Mouse (Mus musculus): ENCODE data around the gene Litaf. TPM values are rescaled to one million over a fixed set of nuclear protein-coding genes. Genes with fewer than 3 reads are reported as not detected.

Gene Litaf
- total and polyA plus RNA-seq, 3 experiments = 97.5 to 178 (median 154) TPM

GRCm38 (mm10) chr16:11062794-11063721, 2.9 kb downstream of the Litaf start (continued):
- TF ChIP-seq MXI1 (IDR thresholded peaks at IDR 0.05; ENCODE audit: low read depth, low read length) (peak; percentile 18), MAFK (IDR thresholded peaks at IDR 0.05; ENCODE audit: insufficient replicate concordance, low read length) (peak; percentile 73), NELFE (IDR thresholded peaks at IDR 0.05; ENCODE audit: low read depth, low read length) (no peak), MAZ (IDR thresholded peaks at IDR 0.05; ENCODE audit: low read depth, low read length) (peak; percentile 23; the same call in 1 of the 2 replicates), JUN (IDR thresholded peaks at IDR 0.05; ENCODE audit: insufficient read depth, low read depth, low read length) (no peak), RAD21 (IDR thresholded peaks at IDR 0.05; ENCODE audit: low read depth, low read length) (no peak; the same call in 1 of the 2 replicates), TCF12 (IDR thresholded peaks at IDR 0.05; ENCODE audit: low read depth, low read length) (peak; percentile 74), E2F4 (IDR thresholded peaks at IDR 0.05; ENCODE audit: insufficient replicate concordance, low read depth, low read length) (0 out of 2 replicates have a peak, but pooled peaks have one; percentile 55), MAX (IDR thresholded peaks at IDR 0.05; ENCODE audit: low read length) (peak; percentile 75; the same call in 1 of the 2 replicates), UBTF (IDR thresholded peaks at IDR 0.05; ENCODE audit: low read depth, low read length) (peak; percentile 99), BHLHE40 (IDR thresholded peaks at IDR 0.05; ENCODE audit: low read depth, low read length) (peak; percentile 85), ZMIZ1 (IDR thresholded peaks at IDR 0.05; ENCODE audit: low read depth, low read length) (peak; percentile 80)

DNA sequence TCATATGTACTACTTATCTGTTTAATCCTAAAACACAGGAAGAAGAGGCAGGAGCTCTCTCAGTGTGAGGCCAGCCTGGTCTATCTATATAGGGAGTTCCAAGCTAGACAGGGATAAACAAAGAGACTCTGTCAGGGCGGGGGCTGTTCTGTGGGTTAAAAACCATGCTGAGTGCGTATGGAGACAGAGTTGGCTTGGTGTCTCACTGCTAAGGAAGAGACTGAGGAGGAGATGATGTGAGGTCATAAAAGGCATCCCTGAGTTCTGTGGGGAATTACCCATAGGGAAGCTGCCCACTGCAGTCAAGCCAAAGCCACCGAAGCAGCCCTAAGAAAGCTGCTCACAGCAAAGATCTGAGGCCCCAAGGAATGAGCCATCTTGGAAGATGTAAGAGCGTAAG, 5.3 kb downstream of the Litaf start, which contains the start of gene Snn:
Gene Snn, plus strand, starts transcription at position 301 of the 400 bp plus-strand sequence.
- Histone ChIP-seq H3K9me3 (replicated peaks; ENCODE audit: low read length) (no peaks in the 10 kb centered on the region), H3K4me1 (ENCODE audit: control insufficient read depth in 1 of 2, insufficient read depth in 2 of 2) (peaks cover 24 to 81% of the 10 kb centered on the region in 2 experiments), H3K9ac (ENCODE audit: insufficient read depth, low read depth) (no peak within 1 kb of the TSS), H3K27ac (ENCODE audit: insufficient read depth, low read depth) (peak within 1 kb of the TSS; percentile 97), H3K36me3 (replicated peaks in 1 of 2; ENCODE audit: control insufficient read depth in 1 of 2, insufficient read depth in 1 of 2, low read length in 1 of 2) (peaks cover 0 to 31% of the 10 kb centered on the region in 2 experiments), H3K4me3 (replicated peaks in 1 of 3; ENCODE audit: low read depth in 2 of 3, low read length in 2 of 3, poor library complexity in 1 of 3) (no peak within 1 kb of the TSS), H3K27me3 (replicated peaks) (no peaks in the 10 kb centered on the region), H3K79me2 (replicated peaks; ENCODE audit: control insufficient read depth, extremely low read depth, insufficient read depth, poor library complexity, severe bottlenecking) (no peaks in the 10 kb centered on the region), H3K4me2 (ENCODE audit: insufficient read depth, low read depth, poor library complexity, severe bottlenecking) (no peak within 1 kb of the TSS)
- dilution Hi-C loops (cut with MboI; ENCODE audit: extremely low pct_ligation_motif_present, extremely low pct_unique_long_range_greater_than_20kb, low sequenced_read_pairs) (no loop called here), in situ Hi-C loops (cut with MboI; ENCODE audit: low pct_ligation_motif_present, low pct_unique_long_range_greater_than_20kb, low sequenced_read_pairs) (no loop called here)
- DNase-seq (ENCODE audit: extremely low read depth) = no peak
- no peak for TF ChIP-seq IRF4 (IDR thresholded peaks at IDR 0.05; ENCODE audit: low read depth, low read length)
- TF ChIP-seq MXI1 (IDR thresholded peaks at IDR 0.05; ENCODE audit: low read depth, low read length) = no peak
- no peak for TF ChIP-seq BHLHE40 (IDR thresholded peaks at IDR 0.05; ENCODE audit: low read depth, low read length)

DNA sequence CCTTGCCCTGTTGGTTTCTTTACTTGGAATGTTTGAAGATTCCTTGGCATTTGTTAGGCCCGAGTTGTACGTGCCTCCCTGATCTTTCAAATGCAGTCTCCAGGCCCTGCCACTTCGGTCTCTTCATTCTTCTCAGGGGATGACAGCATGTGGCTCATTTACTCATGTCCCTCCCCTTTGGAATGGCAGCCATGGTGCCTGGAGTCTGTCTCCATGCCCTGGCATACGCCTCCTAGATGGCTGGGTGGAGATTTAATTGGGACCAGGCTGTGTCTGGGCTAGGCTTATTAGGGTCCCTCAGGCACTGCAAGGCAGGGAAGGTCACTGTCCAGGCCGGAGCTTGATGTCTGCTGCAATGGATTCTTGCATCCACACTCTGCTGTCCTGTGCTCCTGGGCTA, 10.0 kb downstream of the Litaf start:
- H3K4me3 ChIP-seq (replicated peaks in 1 of 3; ENCODE audit: low read depth in 2 of 3, low read length in 2 of 3, poor library complexity in 1 of 3) = no peak overlapping the region
- no peaks in the 10 kb centered on the region for H3K27me3 ChIP-seq (replicated peaks)
- peaks cover 0 to 35% of the 10 kb centered on the region in 2 experiments for H3K36me3 ChIP-seq (replicated peaks in 1 of 2; ENCODE audit: control insufficient read depth in 1 of 2, insufficient read depth in 1 of 2, low read length in 1 of 2)
- no peak overlapping the region for H3K4me2 ChIP-seq (ENCODE audit: insufficient read depth, low read depth, poor library complexity, severe bottlenecking)
- no peak overlapping the region for H3K27ac ChIP-seq (ENCODE audit: insufficient read depth, low read depth)
- no peak overlapping the region for H3K9ac ChIP-seq (ENCODE audit: insufficient read depth, low read depth)
- no peaks in the 10 kb centered on the region for H3K9me3 ChIP-seq (replicated peaks; ENCODE audit: low read length)
- dilution Hi-C loops (cut with MboI; ENCODE audit: extremely low pct_ligation_motif_present, extremely low pct_unique_long_range_greater_than_20kb, low sequenced_read_pairs) = no loop called here
- peaks cover 13 to 48% of the 10 kb centered on the region in 2 experiments for H3K4me1 ChIP-seq (ENCODE audit: control insufficient read depth in 1 of 2, insufficient read depth in 2 of 2)
- DNase-seq (ENCODE audit: extremely low read depth) = no peak
- in situ Hi-C loops (cut with MboI; ENCODE audit: low pct_ligation_motif_present, low pct_unique_long_range_greater_than_20kb, low sequenced_read_pairs) = no loop called here
- no peak for TF ChIP-seq RCOR1 (conservative IDR thresholded peaks at IDR 0.05; ENCODE audit: low read depth, low read length)
- TF ChIP-seq JUND (conservative IDR thresholded peaks at IDR 0.05; ENCODE audit: low read depth, low read length) = no peak
- no peak for TF ChIP-seq MAFK (IDR thresholded peaks at IDR 0.05; ENCODE audit: insufficient replicate concordance, low read length)
- TF ChIP-seq SMC3 (IDR thresholded peaks at IDR 0.05; ENCODE audit: low read depth, low read length) = no peak
- no peak for TF ChIP-seq RAD21 (IDR thresholded peaks at IDR 0.05; ENCODE audit: low read depth, low read length)
- no peak for TF ChIP-seq USF1 (IDR thresholded peaks at IDR 0.05; ENCODE audit: low read depth, low read length)
- TF ChIP-seq IRF4 (IDR thresholded peaks at IDR 0.05; ENCODE audit: low read depth, low read length) = no peak
- no peak for TF ChIP-seq PAX5 (IDR thresholded peaks at IDR 0.05; ENCODE audit: low read length)
- no peak for TF ChIP-seq MAX (IDR thresholded peaks at IDR 0.05; ENCODE audit: low read length)
- TF ChIP-seq ZKSCAN1 (IDR thresholded peaks at IDR 0.05; ENCODE audit: borderline replicate concordance, low read depth, low read length) = no peak
- TF ChIP-seq ZNF384 (IDR thresholded peaks at IDR 0.05; ENCODE audit: low read depth, low read length) = no peak
- TF ChIP-seq ELF1 (IDR thresholded peaks at IDR 0.05; ENCODE audit: low read depth, low read length) = no peak
- no peak for TF ChIP-seq ZMIZ1 (IDR thresholded peaks at IDR 0.05; ENCODE audit: low read depth, low read length)
- no peaks in the 10 kb centered on the region for H3K79me2 ChIP-seq (replicated peaks; ENCODE audit: control insufficient read depth, extremely low read depth, insufficient read depth, poor library complexity, severe bottlenecking)
